Mouse (Mus musculus): ENCODE measurements around the gene Faim. TPM values are rescaled to one million over a fixed set of nuclear protein-coding genes. Genes with fewer than 3 reads are reported as not detected.

The Faim gene
- total RNA-seq, 2 experiments from 2014 or later, result 34.1 to 35.5 TPM

DNA sequence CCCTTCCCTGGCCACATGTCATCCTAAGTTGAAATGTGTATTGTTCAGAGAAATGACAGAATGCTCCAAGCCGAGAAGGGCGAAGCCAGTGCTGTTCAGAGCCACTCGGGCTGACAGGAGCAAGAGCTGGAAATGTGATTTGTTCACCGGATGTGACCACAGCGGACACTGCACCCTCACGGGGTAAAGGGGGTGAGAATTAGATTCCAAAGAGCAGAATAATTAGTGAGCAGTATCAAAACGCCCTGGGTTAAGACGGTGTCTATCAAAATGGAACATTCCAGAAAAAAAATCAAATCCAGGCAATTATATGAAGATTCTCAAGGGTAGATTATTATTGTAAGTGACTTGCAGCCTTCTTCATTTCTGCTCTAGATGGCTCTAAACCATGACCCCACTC lies 47.9 kb downstream of the Faim start:
- intact Hi-C loops (cut with DNase I), result loop anchor here (10.0 kb wide), 1 partner anchor 419 kb away; no protein-coding TSS in a partner anchor
- DNase-seq (ENCODE audit: low spot score in 2 of 2), result no peak

DNA sequence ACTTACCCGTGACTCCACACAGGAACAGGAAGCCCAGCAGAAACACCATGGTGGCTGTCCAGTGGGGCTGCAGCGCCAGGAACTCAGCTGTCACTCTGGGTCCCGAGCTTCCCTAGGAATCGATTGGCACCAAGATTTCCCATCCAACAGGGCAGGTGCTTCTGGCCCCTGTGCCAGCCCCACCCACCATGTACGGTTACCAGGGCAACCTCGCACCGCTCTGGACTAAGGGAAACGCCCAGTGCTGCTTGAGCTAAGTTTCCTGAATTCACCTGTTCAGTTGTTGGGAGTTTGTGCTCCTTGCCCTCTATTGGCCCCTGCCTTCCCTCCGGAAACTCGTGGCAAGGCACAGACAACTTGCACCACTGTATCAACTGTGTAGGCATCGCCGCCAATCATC lies 49.4 kb downstream of the Faim start, which contains the start of gene Gm1123:
Gene Gm1123 (minus strand): TSS at position 141 of the 400 bp plus-strand sequence.
- intact Hi-C loops (cut with DNase I), result loop anchor here (10.0 kb wide), 1 partner anchor 421 kb away; no protein-coding TSS in a partner anchor
- no peak for DNase-seq (ENCODE audit: low spot score in 2 of 2)

DNA sequence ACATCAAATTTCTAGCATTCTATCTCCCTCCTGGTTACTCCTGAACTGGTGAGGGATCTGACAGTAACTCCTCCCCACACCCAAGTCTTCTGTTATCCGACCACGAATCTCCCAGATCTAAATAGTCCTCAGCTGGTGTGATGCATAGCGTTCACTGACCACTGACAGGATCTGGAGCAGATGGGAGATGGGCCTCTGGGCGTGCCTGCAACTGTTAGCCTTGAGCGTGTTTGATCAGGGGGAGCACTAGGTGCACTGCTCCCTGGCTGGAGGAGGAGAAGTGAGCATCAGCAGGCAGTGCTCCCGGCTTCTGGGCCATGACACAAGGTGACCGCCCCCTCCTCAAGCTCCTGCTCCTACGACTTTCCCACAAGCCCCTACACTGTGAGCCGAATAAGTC lies 55.8 kb downstream of the Faim start:
- intact Hi-C loops (cut with DNase I), result no loop called here
- DNase-seq (ENCODE audit: low spot score in 2 of 2), result no peak

DNA sequence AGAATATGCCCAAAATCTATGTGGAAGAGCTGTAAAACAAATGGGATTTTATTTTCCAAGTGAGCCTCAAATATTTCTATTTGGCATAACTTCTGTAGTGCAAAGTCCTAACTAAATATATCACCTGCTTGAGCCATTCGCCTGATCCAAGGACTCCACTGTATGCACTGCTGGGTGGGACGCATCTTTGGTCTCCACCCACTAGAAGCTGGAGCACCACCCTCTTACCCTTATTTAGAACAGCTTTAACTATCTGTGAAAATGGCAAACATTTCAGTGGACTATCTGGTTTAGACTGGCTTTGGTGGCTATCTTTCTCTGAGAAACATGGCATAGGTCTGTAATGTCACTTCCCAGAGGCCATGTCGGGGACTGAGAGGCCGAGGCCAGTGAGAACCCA lies 56.5 kb downstream of the Faim start:
- no peak for DNase-seq (ENCODE audit: low spot score in 2 of 2)
- intact Hi-C loops (cut with DNase I), result no loop called here

DNA sequence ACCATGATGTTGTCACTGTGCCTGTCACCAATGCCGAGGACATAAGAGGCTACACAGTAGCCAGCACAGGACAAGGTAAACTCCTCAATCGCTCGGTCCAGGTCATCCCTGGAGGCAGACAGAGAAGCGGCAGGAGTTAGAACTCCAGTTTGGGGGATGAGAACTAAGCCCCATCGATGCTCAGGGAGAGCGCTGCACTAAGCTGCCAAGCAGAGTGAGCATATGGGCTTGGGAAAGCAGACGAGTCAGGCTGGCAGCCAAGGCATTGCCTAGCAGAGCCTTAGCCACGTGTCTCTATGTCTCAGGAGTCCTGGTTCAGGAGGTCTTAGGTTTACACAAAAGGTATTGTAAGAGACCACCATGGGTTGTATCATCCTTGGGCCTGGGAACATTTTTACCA lies 58.6 kb downstream of the Faim start:
- intact Hi-C loops (cut with DNase I), result no loop called here
- peak in 1 of 2 experiments; percentile 31 for DNase-seq (ENCODE audit: low spot score in 2 of 2)

DNA sequence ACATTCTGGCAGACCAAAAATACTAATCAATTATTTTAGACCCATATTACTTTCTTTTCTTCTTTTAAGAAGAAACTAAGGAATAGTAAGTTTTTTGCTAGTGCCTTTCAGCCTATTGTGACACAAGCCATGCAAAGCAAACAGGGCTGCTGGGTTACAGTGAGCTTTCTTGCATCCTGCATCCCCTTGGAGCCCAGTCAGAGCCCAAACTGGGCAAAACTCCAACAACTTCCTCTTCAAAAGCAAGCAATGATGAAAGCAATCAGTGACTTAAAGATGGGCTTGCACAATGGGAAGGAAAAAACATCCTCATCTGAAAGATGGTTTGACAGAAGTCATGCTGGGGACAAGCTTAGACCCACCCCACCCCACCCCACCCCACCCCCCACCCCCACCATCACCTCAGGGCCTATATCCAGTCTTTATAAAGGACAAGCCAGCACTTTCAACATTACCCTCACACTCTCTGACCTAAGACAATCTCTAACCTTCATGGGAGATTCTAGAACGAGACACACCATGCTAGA lies 62.6 kb downstream of the Faim start:
- intact Hi-C loops (cut with DNase I), result no loop called here
- DNase-seq (ENCODE audit: low spot score in 2 of 2), result no peak

DNA sequence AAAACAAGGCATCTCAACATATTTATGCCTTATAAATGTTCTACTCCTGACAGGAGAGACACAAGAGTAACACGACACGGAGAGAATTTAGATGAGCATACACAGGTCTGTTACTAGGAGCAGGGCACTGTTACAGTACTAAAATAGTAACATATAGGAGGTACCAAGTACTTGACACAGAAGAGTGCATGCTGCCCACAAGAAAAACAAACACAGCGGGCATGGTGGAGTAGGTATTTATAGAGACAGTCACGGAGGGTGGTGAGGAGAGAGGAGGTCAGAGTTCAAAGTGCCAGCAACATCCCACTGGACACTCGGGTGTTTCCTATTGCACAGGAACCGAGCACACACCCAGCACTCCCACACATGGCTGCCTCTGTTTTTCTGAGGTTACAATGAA lies 63.6 kb downstream of the Faim start:
- intact Hi-C loops (cut with DNase I), result no loop called here
- no peak for DNase-seq (ENCODE audit: low spot score in 2 of 2)

Other genes starting within 250 kb of the Faim start
- not detected for gene Prr23a1, start 143.9 kb upstream of the Faim start, total RNA-seq (2021)
- gene Prr23a2, start 129.9 kb upstream of the Faim start, total RNA-seq (2021), result not detected
- not detected for gene Prr23a3, start 121.6 kb upstream of the Faim start, total RNA-seq (2021)
- gene 7420426K07Rik, start 83.3 kb upstream of the Faim start, total RNA-seq (2021), result not detected
- under 1 TPM; 0.80 to 0.94 TPM for gene Foxl2, start 31.1 kb upstream of the Faim start, total RNA-seq (2021)
- not detected for gene Gm1123, start 49.3 kb downstream of the Faim start, total RNA-seq (2021)
- gene Pik3cb, start 154.2 kb downstream of the Faim start, total RNA-seq (2021), result 10 to 100 TPM; 25.6 to 26.1 TPM